Mouse (Mus musculus) limb, embryonic 12.5 days (tissue): ENCODE measurements around the gene Hoxa2. TPM values are rescaled to one million over a fixed set of nuclear protein-coding genes. Genes with fewer than 3 reads are reported as not detected.
A peak's percentile ranks its signal among the peaks of the same experiment; 100 is the strongest.

Source experiments
- ATAC-seq: fragments of 200-750 bp; cut with Nextera tagmentation; 2 replicates; pipeline ENCODE4 v1.8.0; 2017; ENCODE audit warnings: low read depth, moderate TSS enrichment; ENCODE audit not compliant: insufficient number of reproducible peaks, insufficient read depth, low FRiP score, low TSS enrichment
- H3K27ac ChIP-seq: fragments of 300-500 bp; sonication (generic); 2 replicates; pipeline ENCODE4 v1.5.1; 2016; ENCODE audit warnings: mild to moderate bottlenecking, moderate library complexity
- H3K27me3 ChIP-seq: fragments of 300-500 bp; sonication (generic); 2 replicates; pipeline ENCODE4 v1.6.1; 2016; ENCODE audit warnings: mild to moderate bottlenecking, moderate library complexity
- H3K36me3 ChIP-seq: fragments of 300-500 bp; sonication (generic); 2 replicates; pipeline ENCODE4 v1.6.1; 2016; ENCODE audit warnings: mild to moderate bottlenecking, moderate library complexity
- H3K4me1 ChIP-seq: fragments of 300-500 bp; sonication (generic); replicated peaks from 2 replicates; pipeline ENCODE4 v1.6.1; 2016
- H3K4me2 ChIP-seq: fragments of 300-500 bp; sonication (generic); 2 replicates; pipeline ENCODE4 v1.6.1; 2016; ENCODE audit warnings: mild to moderate bottlenecking, moderate library complexity
- H3K4me3 ChIP-seq: fragments of 300-500 bp; sonication (generic); replicated peaks from 2 replicates; pipeline ENCODE4 v1.5.1; 2016; ENCODE audit warnings: mild to moderate bottlenecking
- H3K9ac ChIP-seq: fragments of 300-500 bp; sonication (generic); replicated peaks from 2 replicates; pipeline ENCODE4 v1.6.1; 2016; ENCODE audit warnings: mild to moderate bottlenecking, moderate library complexity
- H3K9me3 ChIP-seq: fragments of 300-500 bp; sonication (generic); 2 replicates; pipeline ENCODE4 v1.6.1; 2016; ENCODE audit warnings: mild to moderate bottlenecking, moderate library complexity
- WGBS: fragments of 180-500 bp; shearing (Covaris S2); methylation state at CpG from one replicate; pipeline ENCODE4 v1.1.7; 2016; 5-methylcytosine and 5-hydroxymethylcytosine counted together
- polyA plus RNA-seq: library from polyadenylated mRNA; unstranded; fragments of >200 nt; fragmentation: Nextera tagmentation; extraction: Ambion mirVana; gene quantifications from 2 replicates; pipeline ENCODE4 v1.2.1, GENCODE M21; 2016

The Hoxa2 gene
- polyA plus RNA-seq, 1 experiment from 2014 or later, result 1.8 TPM

- H3K4me2 ChIP-seq, result no peak overlapping the region
- no peak for ATAC-seq
- no peak overlapping the region for H3K9ac ChIP-seq
- WGBS, result 18% methylated on average over 6 of the region's 6 CpGs
- H3K4me3 ChIP-seq, result no peak overlapping the region
- no peaks in the 10 kb centered on the region for H3K36me3 ChIP-seq
- no peaks in the 10 kb centered on the region for H3K9me3 ChIP-seq
- H3K4me1 ChIP-seq, result peaks cover 19% of the 10 kb centered on the region
- peaks cover 28% of the 10 kb centered on the region for H3K27me3 ChIP-seq
- H3K27ac ChIP-seq, result no peak overlapping the region
Observed at GRCm38 (mm10) chr6:52118903-52119635, 45.6 kb downstream of the Hoxa2 start.

- Histone ChIP-seq H3K4me2 (peak overlapping the region; percentile 27; the same call in 1 of the 2 replicates), H3K9me3 (no peaks in the 10 kb centered on the region), H3K36me3 (no peaks in the 10 kb centered on the region), H3K9ac (no peak overlapping the region), H3K27ac (no peak overlapping the region), H3K4me1 (peaks cover 19% of the 10 kb centered on the region), H3K4me3 (no peak overlapping the region), H3K27me3 (peaks cover 31% of the 10 kb centered on the region)
- WGBS, result 4% methylated on average over 5 of the region's 5 CpGs
- ATAC-seq, result no peak
Observed at GRCm38 (mm10) chr6:52115899-52116298, 48.7 kb downstream of the Hoxa2 start.

Other genes starting within 250 kb of the Hoxa2 start
- gene Skap2, start 152.3 kb downstream of the Hoxa2 start, polyA plus RNA-seq, result 14.4 and 14.6 TPM in 2 replicates
- gene Hoxa1, start 6.5 kb downstream of the Hoxa2 start, polyA plus RNA-seq, result 0.58 and 0.70 TPM in 2 replicates
- 0.91 and 0.98 TPM in 2 replicates for gene 5730596B20Rik, start 12.7 kb upstream of the Hoxa2 start, polyA plus RNA-seq
- 0.35 and 0.90 TPM in 2 replicates for gene Hoxa4, start 26.9 kb upstream of the Hoxa2 start, polyA plus RNA-seq
- 8.2 and 9.2 TPM in 2 replicates for gene Hoxa5, start 39.8 kb upstream of the Hoxa2 start, polyA plus RNA-seq
- gene Hoxa6, start 43.9 kb upstream of the Hoxa2 start, polyA plus RNA-seq, result 3.1 and 4.1 TPM in 2 replicates
- 7.7 and 7.9 TPM in 2 replicates for gene Hoxa3, start 48.5 kb upstream of the Hoxa2 start, polyA plus RNA-seq
- gene Gm28308, start 48.5 kb upstream of the Hoxa2 start, polyA plus RNA-seq, result 2.1 TPM in 1 of 2 replicates, not detected in the other
- gene Hoxa7, start 57.0 kb upstream of the Hoxa2 start, polyA plus RNA-seq, result 11.7 and 13.8 TPM in 2 replicates
- 74.7 and 77.4 TPM in 2 replicates for gene Hoxa9, start 66.3 kb upstream of the Hoxa2 start, polyA plus RNA-seq
- 272 and 294 TPM in 2 replicates for gene Hoxa10, start 76.0 kb upstream of the Hoxa2 start, polyA plus RNA-seq
- 88.2 and 96.8 TPM in 2 replicates for gene Hoxa11, start 81.0 kb upstream of the Hoxa2 start, polyA plus RNA-seq
- 33.1 and 34.1 TPM in 2 replicates for gene Hoxa13, start 96.0 kb upstream of the Hoxa2 start, polyA plus RNA-seq
- 4.8 and 5.2 TPM in 2 replicates for gene Evx1, start 148.7 kb upstream of the Hoxa2 start, polyA plus RNA-seq